Mouse (Mus musculus): Measurements from ENCODE around the gene Thap7. TPM values are rescaled to one million over a fixed set of nuclear protein-coding genes. Genes with fewer than 3 reads are reported as not detected.
A peak's percentile ranks its signal among the peaks of the same experiment; 100 is the strongest.
"Not testable (repeated sequence)": the region's sequence is repeated elsewhere in the genome, so short reads cannot be mapped to it uniquely, and the experiment has no call there.

Gene Thap7
- total RNA-seq (2021), result 10 to 100 TPM; 39.6 to 44.0 TPM
- long read RNA-seq, transcript Thap7-202 (4 exons, 734 nt), result minor isoform, 5 of 22 reads
- long read RNA-seq, transcript Thap7-201 (5 exons, 1,248 nt), result major isoform, 6 of 22 reads
- long read RNA-seq, partial matches to known transcripts, result 3 of 22 reads
- long read RNA-seq, other reads (novel, unspliced or antisense), result 3 of 22 reads

GRCm38 (mm10) chr16:17530640-17531288 lies at the start of gene Thap7:
Gene Thap7 (minus strand): TSS chr16:17531136.
- peak; percentile 95 to 96 for DNase-seq (ENCODE audit: low spot score in 2 of 2)

GRCm38 (mm10) chr16:17576825-17577215 lies 45.9 kb upstream of the Thap7 start:
- no peak for DNase-seq (ENCODE audit: low spot score in 2 of 2)

- DNase-seq (ENCODE audit: low spot score in 2 of 2), result peak; percentile 67 to 86
Measured at GRCm38 (mm10) chr16:17575870-17576824, 45.2 kb upstream of the Thap7 start.

DNA sequence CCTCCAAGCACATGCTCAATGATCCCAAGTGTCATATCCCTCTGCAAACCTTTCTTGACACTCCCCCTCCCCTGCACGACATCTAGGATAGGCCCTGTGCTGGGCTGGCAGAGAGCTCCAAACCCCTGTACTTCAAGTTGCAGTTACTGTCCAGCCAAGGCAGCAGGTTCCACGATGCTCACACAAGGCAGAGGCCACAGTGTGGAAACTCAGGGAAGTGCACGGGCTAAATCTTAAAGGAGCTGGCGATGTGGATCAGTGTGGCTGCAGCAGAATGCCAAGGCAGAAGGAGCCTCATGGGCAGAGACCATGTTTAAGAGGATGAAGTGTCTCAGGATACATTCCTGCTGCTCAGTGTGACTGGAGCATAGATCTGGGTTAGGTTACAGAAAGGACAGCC lies 35.2 kb upstream of the Thap7 start:
- DNase-seq (ENCODE audit: low spot score in 2 of 2), result no peak

GRCm38 (mm10) chr16:17564771-17565170 lies 33.8 kb upstream of the Thap7 start:
- DNase-seq (ENCODE audit: low spot score in 2 of 2), result no peak

DNA sequence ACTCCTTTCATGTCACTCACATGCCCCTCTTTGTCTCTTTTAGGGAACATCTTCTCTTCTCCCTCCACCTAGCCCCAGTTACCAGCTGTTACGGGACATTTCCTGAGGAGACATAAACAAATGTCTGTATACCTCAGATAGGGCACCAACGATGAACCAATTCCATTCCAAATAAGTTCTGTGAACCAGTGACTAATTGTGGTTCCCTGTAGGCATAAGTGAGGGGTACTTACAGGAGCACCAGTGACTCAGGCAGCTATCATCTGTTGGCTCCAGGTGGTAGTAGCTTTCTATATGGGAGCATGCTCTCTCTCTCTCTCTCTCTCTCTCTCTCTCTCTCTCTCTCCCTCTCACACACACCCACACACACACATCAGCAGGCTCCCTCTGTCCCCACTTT lies 33.3 kb upstream of the Thap7 start:
- DNase-seq (ENCODE audit: low spot score in 2 of 2), result no peak

DNA sequence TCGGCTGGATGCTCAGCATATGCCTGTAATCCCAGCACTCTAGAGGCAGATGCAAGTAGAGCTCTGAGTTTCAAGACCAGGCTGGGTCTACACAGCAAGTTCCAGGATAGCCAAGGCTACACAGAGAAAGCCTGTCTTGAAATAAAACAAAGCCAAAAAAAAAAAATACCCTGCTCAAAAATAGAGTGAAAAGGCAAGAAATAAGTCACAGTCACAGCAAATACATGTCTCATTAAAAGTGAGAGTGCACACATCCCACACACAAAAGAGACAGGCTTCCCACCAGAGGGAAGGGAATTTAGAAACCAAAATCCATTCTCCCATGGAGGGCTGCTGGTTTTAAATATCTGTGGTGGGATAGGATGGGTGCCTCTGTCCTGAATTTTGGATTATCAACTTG lies 32.6 kb upstream of the Thap7 start:
- DNase-seq (ENCODE audit: low spot score in 2 of 2), result no peak

DNA sequence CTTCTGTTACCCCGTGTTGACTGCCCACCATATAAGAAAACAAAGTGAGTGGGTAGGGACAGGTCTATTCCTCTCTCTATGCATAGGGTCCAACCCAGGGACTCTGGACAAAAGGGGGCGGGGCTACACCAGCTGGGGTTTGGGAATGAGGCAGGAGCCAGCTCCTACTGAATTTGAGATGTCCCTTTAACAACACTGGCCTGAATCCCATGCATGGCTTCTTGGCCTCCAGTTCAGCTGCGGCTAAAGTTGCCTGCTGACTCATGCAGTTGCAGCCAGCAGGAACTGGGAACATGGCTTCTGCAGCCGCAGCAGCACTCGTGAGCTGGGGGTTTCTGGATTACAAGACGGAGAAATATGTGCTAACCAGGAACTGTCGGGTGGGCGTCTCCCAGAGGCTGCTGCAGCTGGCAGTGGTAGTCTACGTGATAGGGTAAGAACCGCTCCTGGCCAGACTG lies 30.8 kb upstream of the Thap7 start, which contains the start of gene P2rx6:
TSS of gene P2rx6 (plus strand) at position 135 of the 458 bp plus-strand sequence.
- DNase-seq (ENCODE audit: low spot score in 2 of 2), result no peak

DNA sequence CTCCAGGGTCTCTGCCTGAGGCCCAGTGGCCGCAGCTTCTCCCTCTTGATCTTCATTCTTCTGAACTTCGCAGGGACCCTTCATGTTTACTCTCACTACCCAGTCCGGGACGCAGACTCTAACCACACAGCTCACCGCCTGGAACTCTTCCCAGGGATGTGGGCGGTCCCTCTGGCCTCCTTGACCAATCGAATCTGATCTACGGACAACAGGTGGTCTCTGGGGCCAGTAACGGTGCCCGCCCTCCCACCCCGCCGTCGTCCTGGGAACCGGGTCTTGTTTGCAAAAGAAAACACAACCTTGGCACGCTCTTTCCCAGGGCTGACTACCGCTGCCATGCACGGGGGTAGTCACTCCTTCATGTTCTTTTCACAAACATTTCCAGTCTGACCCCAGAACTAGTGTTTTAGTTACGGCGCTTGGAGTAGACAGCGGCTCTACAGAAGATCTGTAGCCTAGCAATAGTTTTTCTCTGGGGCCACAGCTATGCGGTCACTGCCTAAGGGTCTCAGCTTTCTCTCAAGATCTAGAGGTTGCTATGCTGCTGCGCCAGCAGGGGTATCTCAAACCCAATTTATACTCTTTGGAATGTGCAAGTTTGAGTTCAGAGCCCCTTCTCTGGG lies 30.3 kb upstream of the Thap7 start, which contains the start of gene Lrrc74b:
TSS of gene Lrrc74b (minus strand) at position 120 of the 623 bp plus-strand sequence.
- DNase-seq (ENCODE audit: low spot score in 2 of 2), result no peak

GRCm38 (mm10) chr16:17559396-17560027 lies 28.6 kb upstream of the Thap7 start:
- no peak for DNase-seq (ENCODE audit: low spot score in 2 of 2)

DNA sequence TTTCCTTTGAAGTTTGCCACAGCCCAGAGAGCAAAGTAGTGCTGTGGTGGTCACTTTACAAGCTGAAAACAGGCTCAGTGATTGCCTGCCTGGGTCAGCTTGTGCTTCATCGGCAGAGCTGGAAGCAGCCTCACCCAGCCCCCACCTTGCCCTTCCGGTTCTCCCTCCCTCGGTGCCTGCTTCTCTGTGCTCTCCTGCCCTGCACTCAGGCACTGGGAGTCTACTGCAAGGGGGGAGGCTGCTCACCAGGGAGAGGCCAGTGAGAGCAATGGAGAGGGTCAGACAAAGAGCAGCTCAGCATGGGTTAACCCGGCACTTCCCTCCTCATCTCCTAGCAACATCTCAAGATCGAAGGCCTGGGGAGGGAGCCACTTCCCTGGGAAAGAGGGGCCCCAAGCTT lies 27.9 kb upstream of the Thap7 start:
- DNase-seq (ENCODE audit: low spot score in 2 of 2), result no peak

GRCm38 (mm10) chr16:17557947-17558480 lies 27.1 kb upstream of the Thap7 start:
- peak; percentile 72 to 89 for DNase-seq (ENCODE audit: low spot score in 2 of 2)

DNA sequence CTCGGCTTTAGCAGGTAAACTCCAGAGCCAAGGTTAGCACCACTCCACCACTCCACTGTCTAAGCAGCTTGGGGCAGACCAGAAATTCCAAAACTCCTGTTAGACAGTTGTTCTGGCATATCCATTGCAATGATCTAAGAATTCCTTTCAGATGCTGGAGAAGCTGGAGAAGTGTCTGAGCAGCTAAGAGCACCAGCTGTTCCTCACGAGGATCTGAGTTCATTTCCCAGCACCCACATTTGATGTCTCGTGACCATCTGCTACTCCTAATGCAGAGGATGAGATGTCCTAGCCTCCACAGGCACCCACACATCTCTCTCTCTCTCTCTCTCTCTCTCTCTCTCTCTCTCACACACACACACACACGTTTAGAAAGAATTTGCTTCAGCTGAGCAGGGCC lies 26.0 kb upstream of the Thap7 start:
- DNase-seq (ENCODE audit: low spot score in 2 of 2), result no peak

- no peak for DNase-seq (ENCODE audit: low spot score in 2 of 2)
Measured at GRCm38 (mm10) chr16:17556180-17556579, 25.2 kb upstream of the Thap7 start.

GRCm38 (mm10) chr16:17554702-17555101 lies 23.8 kb upstream of the Thap7 start:
- not testable (repeated sequence) for DNase-seq (ENCODE audit: low spot score in 2 of 2)

GRCm38 (mm10) chr16:17553910-17554685 lies 23.2 kb upstream of the Thap7 start:
- no peak for DNase-seq (ENCODE audit: low spot score in 2 of 2)

GRCm38 (mm10) chr16:17552837-17553236 lies 21.9 kb upstream of the Thap7 start:
- DNase-seq (ENCODE audit: low spot score in 2 of 2), result no peak

- DNase-seq (ENCODE audit: low spot score in 2 of 2), result no peak
Measured at GRCm38 (mm10) chr16:17542632-17543031, 11.7 kb upstream of the Thap7 start.

- no peak for DNase-seq (ENCODE audit: low spot score in 2 of 2)
Measured at GRCm38 (mm10) chr16:17536584-17536983, 5.6 kb upstream of the Thap7 start.
